In genomic region chr10:22058218-22059025, GRCm38 (mm10) we compare ENCODE assay signal across 8 mouse cellular contexts. TPM values are rescaled to one million over a fixed set of nuclear protein-coding genes. Genes with fewer than 3 reads are reported as not detected.
DNase-seq lines count a peak whose midpoint lies in the region; ATAC-seq and TF ChIP-seq lines count a peak whose summit lies in the region.

No protein-coding gene starts in this region.

- ATAC-seq in forebrain, postnatal 0 days = peak; percentile 100
- peak; percentile 100 for ATAC-seq in neural tube, embryonic 15.5 days (ENCODE audit: low FRiP score)

- no peaks in the 10 kb centered on the region for H3K4me1 ChIP-seq in ES-Bruce4 (ENCODE audit: control insufficient read depth, insufficient read depth, low read length)
- no peaks in the 10 kb centered on the region for H3K4me1 ChIP-seq in forebrain, postnatal 0 days (ENCODE audit: insufficient read depth)
- peaks cover 10% of the 10 kb centered on the region for H3K4me1 ChIP-seq in neural tube, embryonic 15.5 days

- intact Hi-C loops in heart, postnatal 36 days (cut with DNase I) = loop anchor here (5.0 kb wide), 1 partner anchor 99 kb away; the partner anchor contains the start of genes H60b and Raet1e

- peak overlapping the region; percentile 79 for H3K4me2 ChIP-seq in forebrain, postnatal 0 days (ENCODE audit: low read depth)
- peak overlapping the region; percentile 91 for H3K4me2 ChIP-seq in neural tube, embryonic 15.5 days

- peak; percentile 97 for TF ChIP-seq POLR2A in ES-Bruce4 (IDR thresholded peaks at IDR 0.05; ENCODE audit: insufficient read depth, low read length)

- no peaks in the 10 kb centered on the region for H3K9me3 ChIP-seq in ES-Bruce4 (replicated peaks; ENCODE audit: control insufficient read depth, insufficient read depth, low read length, poor library complexity, severe bottlenecking)
- H3K9me3 ChIP-seq in forebrain, postnatal 0 days (ENCODE audit: low read length) = no peaks in the 10 kb centered on the region
- H3K9me3 ChIP-seq in neural tube, embryonic 15.5 days (replicated peaks) = no peaks in the 10 kb centered on the region

- peak overlapping the region; percentile 71 for H3K9ac ChIP-seq in ES-Bruce4 (ENCODE audit: low read depth, poor library complexity, severe bottlenecking)
- H3K9ac ChIP-seq in forebrain, postnatal 0 days = peak overlapping the region; percentile 58
- peak overlapping the region; percentile 65 for H3K9ac ChIP-seq in neural tube, embryonic 15.5 days (replicated peaks)

- H3K27me3 ChIP-seq in ES-Bruce4 (ENCODE audit: control insufficient read depth, insufficient read depth, low read length, poor library complexity, severe bottlenecking) = no peaks in the 10 kb centered on the region
- H3K27me3 ChIP-seq in forebrain, postnatal 0 days (ENCODE audit: insufficient read depth, low read length) = no peaks in the 10 kb centered on the region
- H3K27me3 ChIP-seq in neural tube, embryonic 15.5 days (replicated peaks) = no peaks in the 10 kb centered on the region

- no peak for TF ChIP-seq CTCF in ES-Bruce4 (IDR thresholded peaks at IDR 0.05; ENCODE audit: low read depth, low read length)
- TF ChIP-seq CTCF in forebrain, postnatal 0 days (IDR thresholded peaks at IDR 0.05; ENCODE audit: low read depth) = no peak

- H3K36me3 ChIP-seq in ES-Bruce4 (ENCODE audit: control insufficient read depth, insufficient read depth, low read length, poor library complexity, severe bottlenecking) = no peaks in the 10 kb centered on the region
- no peaks in the 10 kb centered on the region for H3K36me3 ChIP-seq in forebrain, postnatal 0 days (ENCODE audit: insufficient read depth)
- no peaks in the 10 kb centered on the region for H3K36me3 ChIP-seq in neural tube, embryonic 15.5 days

- H3K27ac ChIP-seq in ES-Bruce4 (ENCODE audit: insufficient read depth, low read length) = no peak overlapping the region
- no peak overlapping the region for H3K27ac ChIP-seq in forebrain, postnatal 0 days (ENCODE audit: low read depth, low read length)
- H3K27ac ChIP-seq in neural tube, embryonic 15.5 days (replicated peaks) = no peak overlapping the region

- TF ChIP-seq EP300 in ES-Bruce4 (IDR thresholded peaks at IDR 0.05; ENCODE audit: insufficient read depth, low read depth, low read length) = no peak

- WGBS in forebrain, postnatal 0 days = 11% methylated on average over 41 of the region's 41 CpGs
- WGBS in neural tube, embryonic 15.5 days = 12% methylated on average over 41 of the region's 41 CpGs

- DNase-seq in cerebellum, adult 8-10 months = peak; percentile 95
- peak; percentile 92 for DNase-seq in forebrain, postnatal 0 days
- peak; percentile 77 to 84 for DNase-seq in heart, postnatal 36 days
- DNase-seq in layer of hippocampus, adult 18-20 months (ENCODE audit: low spot score in 2 of 2) = peak; percentile 89 to 94
- DNase-seq in lung, adult 18-20 months = peak; percentile 95 to 97
- DNase-seq in thymus, adult 18-20 months = peak; percentile 75 to 81

- H3K4me3 ChIP-seq in ES-Bruce4 (ENCODE audit: low read depth, low read length) = peak overlapping the region; percentile 81
- peak overlapping the region; percentile 56 for H3K4me3 ChIP-seq in forebrain, postnatal 0 days (ENCODE audit: low read depth, low read length)
- H3K4me3 ChIP-seq in neural tube, embryonic 15.5 days (replicated peaks) = peak overlapping the region; percentile 62

RNA-seq across cellular contexts. Expression of gene 4930444G20Rik, which starts 9.5 kb away (rescaled TPM):
- not detected in 2 replicates for polyA plus RNA-seq in ES-Bruce4 (2011; ENCODE audit: insufficient read depth, insufficient read length, low read depth, missing spikeins)
- not detected in 2 replicates for total RNA-seq in forebrain, postnatal 0 days (2014; rRNA removed)
- polyA plus RNA-seq in forebrain, postnatal 0 days (2015; fragmentation: Nextera tagmentation; extraction: Ambion mirVana) = not detected in 2 replicates
- total RNA-seq in heart, postnatal 36 days (2021) = not detected
- total RNA-seq in layer of hippocampus, adult 18-20 months (2021) = not detected
- polyA plus RNA-seq in neural tube, embryonic 15.5 days (2015; fragmentation: Nextera tagmentation; extraction: Ambion mirVana) = not detected in 2 replicates
